In genomic region chr6:114893427-114894209, GRCm38 (mm10) we compare ENCODE assay signal across 8 mouse cellular contexts.
DNase-seq lines count a peak whose midpoint lies in the region; ATAC-seq and TF ChIP-seq lines count a peak whose summit lies in the region.

No protein-coding gene starts in this region.

- POLR2A ChIA-PET in Patski (lab: Charles Lee), result interaction anchor here (0.6 kb wide), 1 partner anchor 95 kb away, joined by 3 read pairs; no protein-coding TSS in a partner anchor

- TF ChIP-seq POLR2A in small intestine, adult 2 months (IDR thresholded peaks at IDR 0.05; ENCODE audit: low read depth, low read length), result no peak

- H3K36me3 ChIP-seq in hindbrain, embryonic 13.5 days, result 0 out of 2 replicates have a peak, but pooled peaks cover 2% of the 10 kb centered on the region
- no peaks in the 10 kb centered on the region for H3K36me3 ChIP-seq in hindbrain, embryonic 14.5 days (replicated peaks; ENCODE audit: control insufficient read depth, insufficient read depth)
- peaks cover 41% of the 10 kb centered on the region for H3K36me3 ChIP-seq in kidney, embryonic 15.5 days
- peaks cover 33% of the 10 kb centered on the region for H3K36me3 ChIP-seq in lung, embryonic 14.5 days (ENCODE audit: insufficient read depth)
- H3K36me3 ChIP-seq in small intestine, adult 2 months (ENCODE audit: control insufficient read depth, insufficient read depth, low read length), result peaks cover 7% of the 10 kb centered on the region

- in situ Hi-C loops in Patski (cut with MboI; ENCODE audit: low pct_unique_long_range_greater_than_20kb), result no loop called here

- H3K27ac ChIP-seq in hindbrain, embryonic 13.5 days, result 0 out of 2 replicates have a peak overlapping the region, but pooled peaks have one; percentile 61
- H3K27ac ChIP-seq in hindbrain, embryonic 14.5 days, result no peak overlapping the region
- H3K27ac ChIP-seq in kidney, embryonic 15.5 days, result 0 out of 2 replicates have a peak overlapping the region, but pooled peaks have one; percentile 29
- H3K27ac ChIP-seq in lung, embryonic 14.5 days (ENCODE audit: low read depth), result peak overlapping the region; percentile 77
- peak overlapping the region; percentile 61 for H3K27ac ChIP-seq in small intestine, adult 2 months (ENCODE audit: insufficient read depth, low read depth, low read length)

- H3K27me3 ChIP-seq in hindbrain, embryonic 13.5 days, result no peaks in the 10 kb centered on the region
- H3K27me3 ChIP-seq in hindbrain, embryonic 14.5 days (ENCODE audit: control insufficient read depth, insufficient read depth, low read length), result no peaks in the 10 kb centered on the region
- no peaks in the 10 kb centered on the region for H3K27me3 ChIP-seq in Patski
- no peaks in the 10 kb centered on the region for H3K27me3 ChIP-seq in kidney, embryonic 15.5 days
- no peaks in the 10 kb centered on the region for H3K27me3 ChIP-seq in lung, embryonic 14.5 days (ENCODE audit: insufficient read depth, low read length)
- H3K27me3 ChIP-seq in small intestine, adult 2 months (ENCODE audit: control insufficient read depth, insufficient read depth, low read length), result no peaks in the 10 kb centered on the region

- no peak overlapping the region for H3K4me3 ChIP-seq in hindbrain, embryonic 13.5 days
- H3K4me3 ChIP-seq in hindbrain, embryonic 14.5 days (replicated peaks; ENCODE audit: low read length), result no peak overlapping the region
- no peak overlapping the region for H3K4me3 ChIP-seq in kidney, embryonic 15.5 days (replicated peaks)
- H3K4me3 ChIP-seq in lung, embryonic 14.5 days (ENCODE audit: low read depth, low read length), result no peak overlapping the region
- peak overlapping the region; percentile 10; the same call in 1 of the 2 replicates for H3K4me3 ChIP-seq in small intestine, adult 2 months (ENCODE audit: low read depth, low read length)

- no peak for ATAC-seq in hindbrain, embryonic 13.5 days (ENCODE audit: low FRiP score)
- ATAC-seq in hindbrain, embryonic 14.5 days (ENCODE audit: low FRiP score), result no peak
- ATAC-seq in Patski, result peak; percentile 27
- ATAC-seq in kidney, embryonic 15.5 days (replicated peaks; ENCODE audit: low FRiP score), result no peak
- ATAC-seq in lung, embryonic 14.5 days (ENCODE audit: insufficient read depth), result no peak

- H3K4me2 ChIP-seq in hindbrain, embryonic 13.5 days, result no peak overlapping the region
- H3K4me2 ChIP-seq in hindbrain, embryonic 14.5 days (replicated peaks), result no peak overlapping the region
- H3K4me2 ChIP-seq in kidney, embryonic 15.5 days, result no peak overlapping the region
- peak overlapping the region; percentile 25 for H3K4me2 ChIP-seq in lung, embryonic 14.5 days

- no peak for DNase-seq in hindbrain, embryonic 14.5 days (ENCODE audit: low spot score)
- DNase-seq in Patski (ENCODE audit: low read depth, low spot score), result no peak
- DNase-seq in gastrocnemius, postnatal 10 days, result peak; percentile 48
- peak; percentile 66 for DNase-seq in lung, embryonic 14.5 days
- no peak for DNase-seq in testis, postnatal 10 days (ENCODE audit: low spot score)

- no peaks in the 10 kb centered on the region for H3K9me3 ChIP-seq in hindbrain, embryonic 13.5 days
- no peaks in the 10 kb centered on the region for H3K9me3 ChIP-seq in hindbrain, embryonic 14.5 days (ENCODE audit: control insufficient read depth, low read length)
- no peaks in the 10 kb centered on the region for H3K9me3 ChIP-seq in kidney, embryonic 15.5 days (replicated peaks)
- H3K9me3 ChIP-seq in lung, embryonic 14.5 days (ENCODE audit: low read depth, low read length), result no peaks in the 10 kb centered on the region

- peaks cover 57% of the 10 kb centered on the region for H3K4me1 ChIP-seq in hindbrain, embryonic 13.5 days (replicated peaks)
- peaks cover 48% of the 10 kb centered on the region for H3K4me1 ChIP-seq in hindbrain, embryonic 14.5 days (replicated peaks; ENCODE audit: control insufficient read depth, insufficient read depth, low read length)
- H3K4me1 ChIP-seq in kidney, embryonic 15.5 days, result peaks cover 59% of the 10 kb centered on the region
- peaks cover 54% of the 10 kb centered on the region for H3K4me1 ChIP-seq in lung, embryonic 14.5 days (ENCODE audit: insufficient read depth)
- peaks cover 21% of the 10 kb centered on the region for H3K4me1 ChIP-seq in small intestine, adult 2 months (ENCODE audit: control insufficient read depth, insufficient read depth, insufficient read length, low read length)

- no peak for TF ChIP-seq CTCF in Patski (IDR thresholded peaks at IDR 0.05)
- peak; percentile 11 for TF ChIP-seq CTCF in lung, embryonic 14.5 days (IDR thresholded peaks at IDR 0.05; ENCODE audit: low read depth)
- TF ChIP-seq CTCF in small intestine, adult 2 months (IDR thresholded peaks at IDR 0.05; ENCODE audit: extremely low read depth, insufficient read length, insufficient replicate concordance, low read depth, low read length), result no peak

- no peak overlapping the region for H3K9ac ChIP-seq in hindbrain, embryonic 13.5 days
- H3K9ac ChIP-seq in hindbrain, embryonic 14.5 days, result no peak overlapping the region
- no peak overlapping the region for H3K9ac ChIP-seq in kidney, embryonic 15.5 days
- H3K9ac ChIP-seq in lung, embryonic 14.5 days, result peak overlapping the region; percentile 33

- CTCF ChIA-PET in Patski (lab: Charles Lee), result interaction anchor here (1.2 to 1.5 kb wide), 5 partner anchors 22 to 167 kb away, joined by 3 to 4 read pairs (median 4); no protein-coding TSS in a partner anchor

- 72% methylated on average over 20 of the region's 20 CpGs for WGBS in hindbrain, embryonic 13.5 days
- WGBS in hindbrain, embryonic 14.5 days, result 69% methylated on average over 20 of the region's 20 CpGs
- whole genome bisulfite sequencing in kidney, embryonic 15.5 days, result 68% methylated on average over 20 of the region's 20 CpGs
- 32% methylated on average over 20 of the region's 20 CpGs for WGBS in lung, embryonic 14.5 days
- WGBS in small intestine, adult 2 months, result 62% methylated on average over 20 of the region's 20 CpGs

Comparison
In these comparisons a context has a peak if more than half of its experiments do, and no peak if none do; other contexts are left out.
1. DNase-seq: peak in gastrocnemius, postnatal 10 days (single experiment) and lung, embryonic 14.5 days (single experiment); none in hindbrain, embryonic 14.5 days (single experiment), Patski (single experiment) and testis, postnatal 10 days (single experiment).